Mouse (Mus musculus): ENCODE measurements at regions not wholly inside any gene's neighbourhood (a gene's known extent, or its start where the extent isn't known, plus 50 kb on each side); places are given as distances from the start of the nearest gene placed in this dataset.

- intact Hi-C loops (cut with DNase I) = no loop called here
These were observed 1001.8 kb upstream of the Tenm3 start for GRCm38 (mm10) chr8:49845575-49845974.

- intact Hi-C loops (cut with DNase I) = no loop called here
These were observed 988.2 kb upstream of the Tenm3 start for GRCm38 (mm10) chr8:49831970-49832369.

- intact Hi-C loops (cut with DNase I) = no loop called here
These were observed 985.6 kb upstream of the Tenm3 start for GRCm38 (mm10) chr8:49829345-49829744.

GRCm38 (mm10) chr8:49826231-49826630 lies 982.5 kb upstream of the Tenm3 start:
- intact Hi-C loops (cut with DNase I) = no loop called here

GRCm38 (mm10) chr8:49825000-49825399 lies 981.2 kb upstream of the Tenm3 start:
- intact Hi-C loops (cut with DNase I) = no loop called here

GRCm38 (mm10) chr8:49822791-49823190 lies 979.0 kb upstream of the Tenm3 start:
- intact Hi-C loops (cut with DNase I) = no loop called here

GRCm38 (mm10) chr8:49799236-49799635 lies 955.5 kb upstream of the Tenm3 start:
- intact Hi-C loops (cut with DNase I) = no loop called here

GRCm38 (mm10) chr8:49796741-49797140 lies 953.0 kb upstream of the Tenm3 start:
- intact Hi-C loops (cut with DNase I) = no loop called here

GRCm38 (mm10) chr8:49794491-49794890 lies 950.7 kb upstream of the Tenm3 start:
- intact Hi-C loops (cut with DNase I) = no loop called here

- intact Hi-C loops (cut with DNase I) = no loop called here
These were observed 926.1 kb upstream of the Tenm3 start for GRCm38 (mm10) chr8:49769829-49770228.

- intact Hi-C loops (cut with DNase I) = no loop called here
These were observed 894.3 kb upstream of the Tenm3 start for GRCm38 (mm10) chr8:49738043-49738442.

- intact Hi-C loops (cut with DNase I) = no loop called here
These were observed 885.4 kb upstream of the Tenm3 start for GRCm38 (mm10) chr8:49729156-49729555.

- intact Hi-C loops (cut with DNase I) = no loop called here
These were observed 868.6 kb upstream of the Tenm3 start for GRCm38 (mm10) chr8:49712371-49712770.

- intact Hi-C loops (cut with DNase I) = loop anchor here (10.0 kb wide), 1 partner anchor 1484 kb away; no protein-coding TSS in a partner anchor
These were observed 865.0 kb upstream of the Tenm3 start for GRCm38 (mm10) chr8:49708701-49709100.

GRCm38 (mm10) chr8:49699058-49699457 lies 855.3 kb upstream of the Tenm3 start:
- intact Hi-C loops (cut with DNase I) = no loop called here

- intact Hi-C loops (cut with DNase I) = no loop called here
These were observed 853.0 kb upstream of the Tenm3 start for GRCm38 (mm10) chr8:49696709-49697108.
